Mouse (Mus musculus) monocyte, adult 2 months (primary cell): ENCODE results near the gene Kidins220.

ENCODE experiments used
- DNase-seq, 2 experiments: peaks; one replicate each; pipeline ENCODE4 v3.0.0; 2022; ENCODE audit warnings: low spot score in 2 of 2, low read depth in 1 of 2

Gene Kidins220

GRCm38 (mm10) chr12:24962362-24962967 lies 12.3 kb upstream of the Kidins220 start:
- no peak for DNase-seq

DNA sequence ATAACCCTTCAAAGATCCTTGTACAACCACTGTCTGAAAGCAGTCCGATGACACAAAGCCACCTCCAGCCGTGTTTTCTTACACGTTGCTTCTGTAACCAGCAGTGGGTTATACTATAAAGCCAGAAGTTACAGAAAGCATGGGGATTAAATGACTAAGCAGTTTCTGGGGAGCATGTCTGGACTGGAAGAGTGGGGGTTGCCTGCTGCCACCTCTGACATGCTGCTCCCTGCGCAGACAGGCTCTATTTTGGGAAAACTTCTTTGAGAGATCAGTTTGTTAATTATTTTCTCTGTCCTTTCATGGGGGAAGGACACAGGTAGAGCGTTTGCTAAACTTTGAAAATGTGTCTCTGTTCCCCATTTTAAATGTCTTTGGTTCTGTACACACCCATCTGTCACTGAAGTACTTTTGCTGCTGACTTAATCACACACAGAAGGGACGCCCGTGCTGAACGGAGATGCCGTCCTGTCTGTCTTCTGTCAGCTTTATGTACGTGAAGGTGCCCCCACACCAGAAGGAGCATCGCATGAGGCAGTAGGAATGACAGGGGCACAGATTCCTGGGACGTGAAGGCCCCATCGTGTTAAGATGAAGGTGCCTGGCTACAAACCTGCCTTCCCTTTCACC lies 11.2 kb upstream of the Kidins220 start:
- DNase-seq, result no peak

- DNase-seq, result no peak
Observed at GRCm38 (mm10) chr12:24965406-24965805, 9.3 kb upstream of the Kidins220 start.

DNA sequence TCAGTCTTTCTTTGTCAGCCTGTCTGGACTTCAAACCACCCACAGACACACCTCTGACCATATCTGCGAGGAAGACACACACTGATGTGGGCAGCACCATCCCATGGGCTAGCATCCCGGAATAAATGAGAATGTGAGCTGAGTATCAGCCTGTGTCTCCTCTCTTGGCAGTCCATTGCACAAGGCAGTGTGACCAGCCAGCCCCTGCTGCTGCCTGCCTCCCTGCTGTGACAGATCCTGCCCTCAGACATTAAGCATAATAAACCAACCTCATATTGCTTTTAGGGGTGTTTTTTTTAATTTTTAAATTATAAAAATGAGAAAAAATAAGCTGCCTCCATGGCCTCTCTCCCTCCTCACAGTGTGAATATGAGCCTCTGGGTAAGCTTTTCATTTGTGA lies 8.7 kb upstream of the Kidins220 start:
- no peak for DNase-seq

DNA sequence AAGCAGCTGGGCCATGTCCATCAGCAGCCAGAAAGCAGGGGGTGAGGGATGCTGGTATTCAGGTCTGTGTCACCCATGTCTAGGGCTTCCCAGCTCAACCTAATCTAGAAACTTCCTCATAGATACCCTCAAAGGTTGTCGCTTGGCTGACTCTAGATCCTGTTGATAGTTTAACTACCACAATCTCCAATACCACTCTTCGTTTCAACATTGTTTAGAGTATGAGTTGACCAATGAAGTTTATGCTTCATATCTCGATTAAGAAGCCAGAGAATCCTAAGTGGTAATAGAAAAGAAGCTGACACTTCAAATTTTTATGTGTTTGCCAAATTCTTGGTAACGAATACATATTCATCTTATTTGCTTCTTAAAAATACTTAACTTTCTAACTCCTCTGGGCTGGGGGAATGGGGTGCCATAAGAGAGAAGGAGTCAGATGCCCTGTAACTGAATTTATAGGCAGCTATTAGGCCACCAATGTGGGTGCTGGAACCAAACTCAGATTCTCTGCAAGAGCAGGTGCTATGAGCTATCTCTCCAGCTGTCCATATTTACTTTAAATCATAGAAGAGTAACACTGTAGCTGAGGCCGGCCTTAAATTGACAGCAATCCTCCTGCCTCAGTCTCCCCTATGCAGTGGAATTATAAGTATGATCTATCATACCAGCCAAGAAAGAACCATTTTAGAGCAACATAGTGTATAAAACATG lies 3.1 kb upstream of the Kidins220 start:
- no peak for DNase-seq

- DNase-seq, result no peak
Observed at GRCm38 (mm10) chr12:24972371-24973350, 2.1 kb upstream of the Kidins220 start.

GRCm38 (mm10) chr12:24973586-24973985 lies 1.1 kb upstream of the Kidins220 start:
- no peak for DNase-seq

GRCm38 (mm10) chr12:24975115-24975733 lies 499 bp downstream of the Kidins220 start:
- peak; percentile 20 to 43 for DNase-seq

DNA sequence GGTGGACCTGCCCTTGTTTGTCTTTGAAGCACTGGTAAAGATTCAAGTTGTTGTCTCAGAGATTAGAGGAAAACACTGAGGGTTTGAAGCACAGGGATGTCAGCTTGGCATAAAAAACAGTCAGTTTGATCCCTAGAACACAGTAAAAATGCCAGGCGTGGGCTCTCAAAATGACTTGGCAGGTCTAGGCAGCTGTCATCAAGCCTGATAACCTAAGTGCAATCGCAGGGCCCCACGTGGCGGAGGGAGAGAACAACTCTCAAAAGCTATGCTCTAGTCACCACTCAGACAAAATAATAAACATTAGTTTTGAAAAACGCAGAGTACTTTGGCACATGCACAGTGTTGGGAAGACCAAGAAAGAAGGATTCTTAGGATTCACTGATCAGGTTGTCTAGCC lies 10.5 kb downstream of the Kidins220 start:
- no peak for DNase-seq

DNA sequence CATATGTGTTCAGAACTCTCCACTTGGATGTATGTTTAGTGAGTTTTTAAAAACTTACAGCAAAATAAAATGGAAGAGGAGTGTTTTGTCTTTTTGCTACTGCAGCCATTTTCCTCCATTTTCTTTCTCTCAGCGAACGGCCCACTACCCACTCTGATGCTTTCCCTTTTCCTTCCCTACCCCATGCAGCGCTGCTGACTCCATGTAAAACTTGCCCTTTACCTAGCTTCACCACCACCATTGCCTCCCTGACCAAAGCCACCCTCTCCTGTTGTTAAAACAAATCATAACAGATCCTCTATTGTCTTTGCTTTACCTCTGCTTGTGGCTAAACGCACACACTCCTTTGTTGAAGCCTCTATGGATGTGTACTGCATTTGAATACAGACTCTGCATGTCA lies 20.6 kb downstream of the Kidins220 start:
- DNase-seq, result no peak

DNA sequence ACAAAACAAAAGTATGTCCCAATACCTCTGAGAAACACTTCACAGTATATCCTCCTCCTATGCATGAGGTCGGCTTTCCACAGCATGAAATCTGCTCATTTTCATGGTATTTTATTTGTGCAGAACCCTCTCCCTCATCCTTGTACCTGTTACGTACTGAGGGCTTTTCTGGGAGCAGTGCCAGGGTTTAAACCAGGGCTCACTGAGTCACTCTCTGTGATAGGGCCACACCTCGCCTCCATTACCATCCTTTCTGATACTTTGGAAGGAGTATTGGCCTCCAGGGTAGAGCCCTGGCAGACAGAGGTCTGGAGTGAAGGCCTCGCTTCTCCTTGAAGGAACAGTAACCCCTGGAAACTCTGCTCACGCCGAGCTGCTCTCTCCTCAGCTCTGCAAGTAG lies 30.6 kb downstream of the Kidins220 start:
- DNase-seq, result no peak

DNA sequence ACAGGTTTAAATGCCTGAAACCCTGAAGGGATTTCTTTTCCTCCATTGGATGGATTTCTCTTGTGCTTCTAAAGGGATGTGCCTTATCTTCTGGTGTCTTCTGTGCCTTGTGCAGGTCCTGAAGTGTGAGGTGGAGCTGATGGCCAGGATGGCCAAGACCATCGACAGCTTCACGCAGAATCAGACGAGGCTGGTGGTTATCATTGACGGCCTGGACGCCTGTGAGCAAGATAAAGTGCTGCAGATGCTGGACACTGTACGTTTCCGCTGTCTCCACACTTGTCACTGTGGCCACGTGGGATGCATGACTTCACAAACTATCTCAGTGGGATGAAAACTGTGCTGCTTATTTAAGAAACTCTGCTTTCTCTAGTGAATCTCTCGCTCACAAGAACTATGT lies 35.2 kb downstream of the Kidins220 start:
- no peak for DNase-seq

GRCm38 (mm10) chr12:25010416-25010815 lies 35.7 kb downstream of the Kidins220 start:
- DNase-seq, result no peak

- DNase-seq, result no peak
Observed at GRCm38 (mm10) chr12:25011733-25012367, 37.1 kb downstream of the Kidins220 start.

DNA sequence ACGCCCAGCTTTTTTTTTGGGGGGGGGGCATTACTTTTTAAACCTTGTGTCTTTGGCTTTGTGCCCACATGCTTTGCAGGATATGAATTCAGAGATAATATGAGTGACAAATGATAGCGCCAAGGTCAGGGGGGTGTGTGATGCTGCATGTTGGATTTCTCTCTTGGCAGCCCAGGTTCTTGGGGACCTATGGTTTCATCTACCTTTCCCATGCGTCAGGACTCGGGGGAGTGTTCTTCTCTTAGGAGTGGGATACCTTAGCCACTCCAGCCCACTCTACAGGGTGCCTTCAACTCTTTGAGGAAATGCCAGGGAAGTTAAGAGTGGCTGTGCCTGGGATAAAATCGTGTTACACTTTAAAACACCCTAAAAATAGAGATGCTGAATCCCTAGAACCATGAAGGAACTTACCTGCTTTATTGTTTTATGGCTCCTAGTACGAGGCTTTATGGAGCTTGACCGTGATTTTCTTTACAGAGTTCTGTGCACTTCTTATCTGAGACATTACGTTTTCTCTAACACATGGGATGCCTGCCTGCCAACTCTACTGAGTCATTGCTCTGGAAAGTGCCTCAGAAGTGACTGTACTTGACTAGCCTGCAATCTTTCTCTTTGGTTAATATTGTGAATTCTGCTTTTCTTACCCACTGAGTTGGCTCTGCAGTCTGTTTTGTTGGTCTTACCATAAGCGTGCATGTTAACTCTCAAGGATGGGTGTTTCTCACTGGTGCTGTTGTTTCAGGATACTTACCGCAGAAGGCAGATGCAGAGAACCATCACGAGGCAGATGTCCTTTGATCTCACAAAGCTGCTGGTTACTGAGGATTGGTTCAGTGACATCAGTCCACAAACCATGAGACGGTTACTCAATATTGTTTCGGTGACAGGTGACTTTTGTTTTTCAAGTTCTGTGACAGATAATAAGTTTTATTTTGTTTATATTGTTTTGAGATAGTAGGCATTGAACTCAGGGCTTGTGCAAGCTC lies 38.1 kb downstream of the Kidins220 start:
- no peak for DNase-seq

DNA sequence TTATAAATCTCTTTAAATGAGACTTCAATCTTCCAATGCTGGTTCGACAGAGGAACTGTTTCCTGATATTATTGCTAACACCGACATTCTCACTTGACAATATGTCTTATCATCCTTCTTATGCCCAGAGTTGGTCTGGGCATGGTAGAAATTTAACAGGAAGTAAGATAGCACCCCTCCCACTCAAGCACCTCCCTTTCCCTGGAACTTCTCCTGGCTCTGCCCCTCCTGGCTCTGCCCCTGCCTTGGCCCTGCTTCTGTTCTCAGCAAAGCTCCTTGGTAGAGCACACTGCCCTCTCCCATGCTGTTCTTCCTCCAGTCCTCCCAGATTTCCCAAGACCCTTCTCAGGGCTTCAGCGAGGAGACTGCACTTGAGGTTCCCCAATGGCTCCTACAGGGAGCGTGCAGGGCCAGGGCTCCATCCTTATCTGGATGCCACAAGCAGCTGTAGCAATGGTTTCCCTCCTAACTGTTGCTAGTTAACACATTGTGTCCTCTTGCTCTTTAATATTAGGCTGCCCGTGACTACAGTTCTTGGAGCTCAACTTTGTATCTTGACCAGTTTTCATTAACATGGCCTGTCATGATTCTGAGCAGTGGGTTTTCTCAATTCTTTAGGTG lies 39.7 kb downstream of the Kidins220 start:
- no peak for DNase-seq

GRCm38 (mm10) chr12:25014938-25015337 lies 40.2 kb downstream of the Kidins220 start:
- no peak for DNase-seq

- DNase-seq, result no peak
Observed at GRCm38 (mm10) chr12:25016995-25017394, 42.3 kb downstream of the Kidins220 start.

DNA sequence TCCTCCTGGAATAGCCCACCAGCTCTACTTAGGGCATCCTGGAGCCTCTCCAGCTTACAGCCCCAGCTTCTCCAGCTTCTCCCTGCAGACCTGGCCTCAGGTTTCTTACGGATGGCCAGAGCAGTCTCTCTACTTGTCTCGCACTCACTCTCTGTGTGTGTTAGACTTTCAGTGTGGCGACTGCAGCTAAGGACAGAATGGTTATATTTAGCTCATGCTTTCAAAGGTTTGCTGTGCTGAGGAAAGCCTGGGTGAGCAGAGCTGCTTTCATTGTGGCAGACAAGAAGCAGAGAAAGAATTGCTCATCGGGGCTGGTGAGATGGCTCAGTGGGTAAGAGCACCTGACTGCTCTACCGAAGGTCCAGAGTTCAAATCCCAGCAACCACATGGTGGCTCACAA lies 46.3 kb downstream of the Kidins220 start:
- no peak for DNase-seq
